28 mouse cellular contexts compared by ENCODE assay signal in the genomic region with DNA sequence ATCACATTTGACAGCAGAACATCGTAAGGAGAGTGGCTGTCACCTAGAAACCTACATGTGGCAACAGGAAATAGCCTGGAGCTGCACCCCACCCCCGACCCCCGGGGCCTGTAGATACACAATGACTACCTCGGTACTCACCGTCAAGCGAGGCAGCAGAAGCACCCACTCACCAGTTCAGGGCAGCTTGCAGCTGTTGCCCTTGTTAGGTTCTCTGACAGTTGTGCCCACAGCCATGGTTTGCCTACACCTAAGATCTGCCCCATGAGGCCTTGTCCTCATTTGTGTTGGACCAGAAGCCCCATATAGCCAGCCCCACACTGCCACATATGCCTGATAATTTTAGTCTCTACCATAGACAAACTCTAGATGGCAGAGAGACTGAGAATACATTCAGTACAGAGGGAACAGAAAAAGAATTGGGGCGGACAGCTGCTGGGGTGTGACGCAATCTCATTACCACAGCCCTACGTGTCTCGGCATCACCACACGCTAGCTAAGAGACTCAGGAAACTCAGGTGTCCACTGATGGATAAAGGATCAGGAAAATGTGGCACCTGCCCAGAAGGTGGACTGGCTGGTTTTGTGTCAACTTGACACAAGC. TPM values are rescaled to one million over a fixed set of nuclear protein-coding genes. Genes with fewer than 3 reads are reported as not detected.
DNase-seq lines count a peak whose midpoint lies in the region; ATAC-seq and TF ChIP-seq lines count a peak whose summit lies in the region.
"Had no signal": no experiment of that assay in that cellular context is flagged by ENCODE, and none has a peak within 500 bp of the region (broad histone marks: within the 10 kb centered on the region; RNA-seq: fewer than 3 reads in every experiment).

No protein-coding gene starts in this region.

- no peaks in the 10 kb centered on the region for H3K36me3 ChIP-seq in C2C12 (ENCODE audit: control insufficient read depth, insufficient read depth)
- H3K36me3 ChIP-seq: embryonic facial prominence, embryonic 12.5 days; embryonic facial prominence, embryonic 15.5 days; G1E; heart, embryonic 10.5 days; heart, embryonic 13.5 days had no signal

- no peak for DNase-seq in frontal cortex, postnatal 14 days (ENCODE audit: low spot score in 2 of 2)
- DNase-seq in thymus, postnatal 0 days (ENCODE audit: low spot score), result peak; percentile 30
- no peak for DNase-seq in thymus, postnatal 10 days (ENCODE audit: low spot score in 2 of 2)
- DNase-seq in cerebellum, adult 8-10 months, result no peak
- no peak for DNase-seq in spleen, postnatal 14 days (ENCODE audit: low spot score in 2 of 2)
- DNase-seq: adrenal gland, adult 8-10 months; adrenal gland, postnatal 25 days; cerebellum, adult 11-12 months; cerebellum, adult 9-10 months; cerebellum, postnatal 14 days; forebrain, postnatal 0 days; gastrocnemius, postnatal 10 days; gastrocnemius, postnatal 36 days; heart, adult 18-20 months; heart, postnatal 14 days; heart, postnatal 4 days had no signal

- H3K27me3 ChIP-seq in C2C12 (ENCODE audit: control insufficient read depth, insufficient read depth, insufficient read length), result no peaks in the 10 kb centered on the region
- H3K27me3 ChIP-seq: embryonic facial prominence, embryonic 12.5 days; embryonic facial prominence, embryonic 15.5 days; heart, embryonic 13.5 days had no signal

- no peak for TF ChIP-seq CTCF in C2C12 (IDR thresholded peaks at IDR 0.05; ENCODE audit: control insufficient read depth, insufficient read depth, insufficient read length)

- H3K4me3 ChIP-seq in C2C12 (ENCODE audit: insufficient read depth, poor library complexity, severe bottlenecking), result no peak overlapping the region
- H3K4me3 ChIP-seq: embryonic facial prominence, embryonic 12.5 days; embryonic facial prominence, embryonic 15.5 days; heart, embryonic 10.5 days; heart, embryonic 13.5 days had no signal

- H3K79me2 ChIP-seq in C2C12 (ENCODE audit: control insufficient read depth, insufficient read depth), result no peaks in the 10 kb centered on the region

- peak; percentile 64 for ATAC-seq in frontal cortex, adult (ENCODE audit: low TSS enrichment)
- peak; percentile 73 for ATAC-seq in megakaryocyte progenitor cell, adult 5-6 weeks (replicated peaks; ENCODE audit: poor library complexity)
- ATAC-seq: activated CD4-positive, CD25-positive, alpha-beta regulatory T cell, adult 4 months; forebrain, embryonic 14.5 days; forebrain, postnatal 0 days; hindbrain, postnatal 0 days; inflammation-experienced regulatory T-cells, adult 6 months had no signal

- no peaks in the 10 kb centered on the region for H3K79me3 ChIP-seq in C2C12 (ENCODE audit: low read depth)

- H3ac ChIP-seq in C2C12 (ENCODE audit: control insufficient read depth, insufficient read length, low read depth), result no peak overlapping the region

TF ChIP-seq in C2C12, 6 proteins besides CTCF, POLR2A, EP300 and RAD21:
- TF ChIP-seq USF1 (IDR thresholded peaks at IDR 0.05; ENCODE audit: low read depth) (no peak), MAX (IDR thresholded peaks at IDR 0.05) (no peak), MYOD1 (IDR thresholded peaks at IDR 0.05; ENCODE audit: control insufficient read depth, insufficient read length, low read depth) (peak; percentile 66), CEBPB (IDR thresholded peaks at IDR 0.05; ENCODE audit: low read depth) (peak; percentile 38), FOSL1 (IDR thresholded peaks at IDR 0.05; ENCODE audit: insufficient read depth, low read length, poor library complexity, severe bottlenecking) (no peak), MYOG (IDR thresholded peaks at IDR 0.05; ENCODE audit: control insufficient read depth, extremely low read depth, insufficient read length) (no peak)
TF ChIP-seq in C2C12: peak in this region for 2.

RNA-seq across cellular contexts. Expression of gene Diras2, which starts 54.0 kb away (rescaled TPM):
- polyA plus RNA-seq in thymus, postnatal 0 days (2015; fragmentation: Nextera tagmentation; extraction: Ambion mirVana), result 3.4 and 3.6 TPM in 2 replicates
- 0.15 TPM for polyA plus RNA-seq in C2C12 (2012; fragmentation: generic; extraction: Trizol)
- 1.5 and 2.4 TPM in 2 replicates for total RNA-seq in megakaryocyte progenitor cell, adult 5-6 weeks (2015)
- 1.00 and 1.8 TPM in 2 replicates for total RNA-seq in megakaryocyte progenitor cell, adult 5-6 weeks (2017)
- polyA plus RNA-seq: activated CD4-positive, CD25-positive, alpha-beta regulatory T cell, adult 4 months; G1E; inflammation-experienced regulatory T-cells, adult 6 months had no signal
